Mouse (Mus musculus) liver, embryonic 16.5 days (tissue): ENCODE results near the gene Ube2i. TPM values are rescaled to one million over a fixed set of nuclear protein-coding genes. Genes with fewer than 3 reads are reported as not detected.
A peak's percentile ranks its signal among the peaks of the same experiment; 100 is the strongest.

Source experiments
- ATAC-seq: fragments of 200-750 bp; cut with Nextera tagmentation; 2 replicates; pipeline ENCODE4 v1.8.0; 2017; ENCODE audit warnings: low read depth, mild to moderate bottlenecking, moderate number of reproducible peaks, moderate library complexity
- H3K27ac ChIP-seq: fragments of 300-500 bp; sonication (generic); 2 replicates; pipeline ENCODE4 v1.5.1; 2014; ENCODE audit warnings: mild to moderate bottlenecking, low read length
- H3K27me3 ChIP-seq: fragments of 300-500 bp; sonication (generic); 2 replicates; pipeline ENCODE4 v1.6.1; 2014; ENCODE audit warnings: low read depth, low read length, mixed read lengths; ENCODE audit not compliant: control insufficient read depth, insufficient read depth
- H3K36me3 ChIP-seq: fragments of 300-500 bp; sonication (generic); 2 replicates; pipeline ENCODE4 v1.6.1; 2014; ENCODE audit warnings: mild to moderate bottlenecking; ENCODE audit not compliant: control insufficient read depth, insufficient read depth
- H3K4me1 ChIP-seq: fragments of 300-500 bp; sonication (generic); 2 replicates; pipeline ENCODE4 v1.6.1; 2014; ENCODE audit warnings: low read depth, low read length, mixed read lengths; ENCODE audit not compliant: control insufficient read depth
- H3K4me2 ChIP-seq: fragments of 300-500 bp; sonication (generic); 2 replicates; pipeline ENCODE4 v1.6.1; 2014; ENCODE audit warnings: low read depth, low read length, mixed read lengths
- H3K4me3 ChIP-seq: fragments of 300-500 bp; sonication (generic); 2 replicates; pipeline ENCODE4 v1.5.1; 2014; ENCODE audit warnings: low read depth, mild to moderate bottlenecking, low read length
- H3K9ac ChIP-seq: fragments of 300-500 bp; sonication (generic); 2 replicates; pipeline ENCODE4 v1.6.1; 2014; ENCODE audit warnings: low read depth, low read length
- H3K9me3 ChIP-seq: fragments of 300-500 bp; sonication (generic); replicated peaks from 2 replicates; pipeline ENCODE4 v1.6.1; 2016; ENCODE audit warnings: low read length; ENCODE audit not compliant: control insufficient read depth
- WGBS: fragments of 180-500 bp; shearing (Covaris S2); extraction: QIAGEN DNeasy Blood & Tissue Kit; methylation state at CpG from one replicate; pipeline ENCODE4 v1.1.7; 2014; ENCODE audit not compliant: insufficient replicate concordance; 5-methylcytosine and 5-hydroxymethylcytosine counted together
- polyA plus RNA-seq: library from polyadenylated mRNA; unstranded; fragments of >200 nt; fragmentation: Nextera tagmentation; extraction: Ambion mirVana; gene quantifications from 2 replicates; pipeline ENCODE4 v1.2.1, GENCODE M21; 2015

The Ube2i gene
- polyA plus RNA-seq, 1 experiment from 2014 or later: 205 TPM

DNA sequence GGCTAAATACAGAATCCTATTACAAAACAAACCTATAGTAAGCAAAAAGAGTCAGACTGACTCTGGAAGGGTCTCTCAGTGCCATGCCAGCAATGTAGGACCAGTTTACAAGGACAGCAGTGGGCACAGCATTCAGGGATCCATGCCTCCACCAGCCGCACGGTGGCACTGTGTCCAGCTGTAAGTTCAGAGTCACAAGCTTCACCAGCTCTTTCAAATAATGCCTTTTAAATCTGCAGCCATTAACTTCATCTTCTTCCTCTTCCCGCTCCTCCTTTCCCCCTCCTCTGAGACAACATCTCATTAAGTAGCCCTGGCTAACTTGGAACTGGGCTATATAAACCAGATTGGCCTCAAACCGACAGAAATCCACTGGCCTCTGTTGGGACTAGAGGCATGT, 14.4 kb upstream of the Ube2i start:
- ATAC-seq: no peak
- no peaks in the 10 kb centered on the region for H3K4me1 ChIP-seq
- no peak overlapping the region for H3K27ac ChIP-seq
- H3K4me2 ChIP-seq: no peak overlapping the region
- H3K9me3 ChIP-seq: no peaks in the 10 kb centered on the region
- 9% methylated on average over 4 of the region's 4 CpGs for WGBS
- no peaks in the 10 kb centered on the region for H3K36me3 ChIP-seq
- no peak overlapping the region for H3K9ac ChIP-seq
- no peak overlapping the region for H3K4me3 ChIP-seq
- H3K27me3 ChIP-seq: no peaks in the 10 kb centered on the region

DNA sequence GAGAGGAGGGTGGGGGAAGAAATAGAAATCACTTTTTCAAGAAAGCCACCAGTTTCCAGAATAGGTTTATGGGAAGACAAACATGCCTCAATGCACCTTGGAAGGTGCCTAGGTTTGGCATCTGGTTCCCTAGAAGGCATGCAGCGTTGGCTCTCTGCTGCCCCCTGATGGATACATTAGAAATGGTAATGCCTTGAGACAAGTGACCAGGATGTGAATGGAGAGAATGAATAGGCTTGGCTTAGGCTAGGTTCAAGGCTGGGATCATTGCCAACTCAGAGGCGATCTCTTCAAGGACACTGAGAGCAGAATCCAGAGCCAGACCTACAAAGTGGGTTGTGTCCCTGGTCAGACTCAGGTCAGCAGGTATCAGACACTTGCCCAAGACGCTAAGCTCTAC, 10.6 kb upstream of the Ube2i start:
- H3K27me3 ChIP-seq: no peaks in the 10 kb centered on the region
- no peak overlapping the region for H3K9ac ChIP-seq
- no peak overlapping the region for H3K27ac ChIP-seq
- H3K9me3 ChIP-seq: no peaks in the 10 kb centered on the region
- H3K4me3 ChIP-seq: no peak overlapping the region
- H3K4me1 ChIP-seq: peaks cover 6% of the 10 kb centered on the region
- no peak overlapping the region for H3K4me2 ChIP-seq
- no peaks in the 10 kb centered on the region for H3K36me3 ChIP-seq
- no peak for ATAC-seq
- WGBS: 21% methylated on average over 3 of the region's 3 CpGs

DNA sequence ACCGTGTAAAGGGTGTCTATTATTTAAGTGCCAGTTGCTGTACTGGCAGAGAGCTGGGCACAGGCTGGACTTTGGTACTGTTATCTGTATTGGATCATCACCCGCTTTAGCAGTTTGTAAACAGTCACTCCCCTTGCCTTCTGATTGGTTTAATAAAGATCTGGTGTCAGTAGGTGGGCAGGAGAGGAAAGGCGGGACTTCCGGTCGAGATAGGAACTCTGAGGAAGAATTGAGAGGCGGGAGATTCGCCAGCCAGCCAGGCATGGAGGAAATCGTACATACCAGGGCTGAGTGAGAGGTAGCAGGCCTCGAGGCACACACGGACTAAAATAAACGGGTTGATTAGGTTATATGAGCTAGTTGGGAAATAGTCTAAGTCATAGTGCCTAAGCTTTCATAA, 7.7 kb upstream of the Ube2i start:
- Histone ChIP-seq H3K4me2 (peak overlapping the region; percentile 46), H3K4me1 (peaks cover 6% of the 10 kb centered on the region), H3K9ac (no peak overlapping the region), H3K27me3 (no peaks in the 10 kb centered on the region), H3K27ac (no peak overlapping the region), H3K36me3 (no peaks in the 10 kb centered on the region), H3K4me3 (peak overlapping the region; percentile 18; the same call in 1 of the 2 replicates), H3K9me3 (no peaks in the 10 kb centered on the region)
- WGBS: 20% methylated on average over 11 of the region's 11 CpGs
- peak; percentile 92 for ATAC-seq

DNA sequence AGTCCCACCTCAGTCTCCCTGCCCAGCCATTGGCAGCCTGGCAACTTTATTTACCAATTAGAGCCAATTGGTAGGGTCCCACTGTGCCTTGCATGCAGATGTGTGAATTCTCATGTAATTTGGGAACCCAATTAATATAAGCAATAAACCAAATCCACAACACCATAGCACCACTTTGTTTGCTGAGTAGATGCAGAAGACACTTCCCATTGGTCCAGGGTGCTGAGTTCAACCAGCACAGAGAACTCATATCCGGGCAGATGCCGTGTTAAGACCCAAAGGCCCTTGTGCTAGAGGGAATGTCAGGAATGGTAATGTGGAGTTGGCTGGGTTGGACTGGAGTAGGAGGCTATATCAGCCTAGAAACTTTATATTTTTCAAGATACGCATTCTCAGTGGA, 1.4 kb upstream of the Ube2i start:
- Histone ChIP-seq H3K27me3 (no peaks in the 10 kb centered on the region), H3K9ac (no peak overlapping the region), H3K4me1 (peaks cover 24% of the 10 kb centered on the region), H3K4me3 (no peak overlapping the region), H3K9me3 (no peaks in the 10 kb centered on the region), H3K36me3 (no peaks in the 10 kb centered on the region), H3K27ac (no peak overlapping the region), H3K4me2 (no peak overlapping the region)
- ATAC-seq: no peak
- 82% methylated on average over 3 of the region's 3 CpGs for WGBS

DNA sequence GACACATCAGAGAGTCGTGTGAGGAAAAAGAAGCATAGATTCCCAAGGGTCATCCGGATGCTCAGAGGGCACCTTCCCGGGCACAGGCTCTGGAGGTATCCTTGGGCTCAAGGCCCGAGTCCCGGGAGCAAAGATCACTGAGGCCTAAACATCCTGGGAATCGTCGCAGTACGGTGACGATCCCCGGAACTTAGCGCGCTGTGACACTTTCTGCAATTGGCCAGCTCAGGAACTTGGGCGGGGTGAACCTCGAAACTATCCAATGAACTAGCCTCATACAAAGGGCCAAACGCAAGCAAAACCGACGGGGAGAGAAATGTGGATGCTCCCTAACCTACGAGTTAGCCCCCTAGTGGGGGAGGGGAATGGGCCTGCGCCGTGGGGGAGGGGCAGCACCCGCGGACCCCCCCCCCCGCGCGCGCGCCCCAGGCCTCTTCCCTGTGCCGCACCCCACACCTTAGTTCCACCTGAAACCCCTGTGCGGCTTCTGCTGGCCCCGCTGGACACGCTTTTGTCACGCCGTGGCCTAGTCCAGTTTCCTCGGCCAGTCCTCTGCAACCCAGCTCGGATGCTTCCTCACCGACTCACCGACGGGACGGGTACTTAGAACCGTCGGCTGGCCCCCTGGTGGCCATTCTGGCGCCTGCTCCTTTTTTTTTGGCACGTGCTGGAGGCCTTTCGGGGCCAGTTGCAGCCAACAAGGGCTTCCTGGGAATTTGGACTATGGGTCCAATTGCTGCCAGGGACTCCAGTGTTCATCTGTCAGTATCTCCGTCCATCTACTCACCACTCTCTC, 518 bp downstream of the Ube2i start:
- Histone ChIP-seq H3K9ac (peak overlapping the region; percentile 99), H3K4me3 (peak overlapping the region; percentile 97), H3K4me1 (peaks cover 35% of the 10 kb centered on the region), H3K27me3 (no peaks in the 10 kb centered on the region), H3K36me3 (peaks cover under 1% of the 10 kb centered on the region; the same call in 1 of the 2 replicates), H3K4me2 (peak overlapping the region; percentile 70), H3K9me3 (no peaks in the 10 kb centered on the region), H3K27ac (peak overlapping the region; percentile 97)
- peak; percentile 80 for ATAC-seq
- 1% methylated on average over 41 of the region's 45 CpGs for WGBS

DNA sequence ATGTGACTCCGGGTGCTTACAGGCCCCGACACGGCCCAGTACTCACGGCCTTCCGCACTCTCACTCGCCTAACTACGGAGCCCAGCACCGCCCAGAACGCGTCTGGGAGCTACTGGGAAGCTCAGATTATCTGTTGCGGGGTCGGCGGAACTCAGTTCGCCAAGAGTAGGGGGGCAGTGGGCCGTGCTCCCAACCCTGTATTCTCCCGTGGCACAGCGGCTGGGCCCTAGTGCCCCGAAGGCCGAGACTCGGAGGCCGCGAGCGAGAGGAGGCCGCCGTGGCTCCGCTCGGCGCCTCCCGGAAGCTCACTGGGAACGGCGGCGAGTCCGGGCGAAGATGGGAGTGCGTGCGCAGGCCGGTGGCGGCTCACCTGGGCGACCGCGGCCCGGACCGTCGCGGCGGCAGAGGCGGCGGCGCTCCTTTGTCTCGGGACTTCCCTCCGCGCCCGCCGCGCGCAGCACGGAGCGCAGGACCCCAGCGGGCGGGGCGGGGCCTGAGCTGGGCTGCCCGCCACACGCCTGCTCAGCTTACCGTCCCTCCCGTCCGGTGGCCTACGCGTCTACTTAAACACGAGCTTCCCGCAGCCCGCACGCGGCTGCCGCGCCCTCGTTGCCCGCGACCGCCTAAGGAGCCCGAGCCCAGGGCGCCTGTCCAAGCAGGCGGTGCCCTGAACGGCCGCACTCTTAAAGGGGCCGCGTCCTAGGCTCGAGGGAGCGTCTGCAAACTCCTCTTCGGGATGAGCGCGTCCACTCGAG, 1.3 kb downstream of the Ube2i start:
- Histone ChIP-seq H3K4me3 (peak overlapping the region; percentile 97), H3K4me1 (peaks cover 35% of the 10 kb centered on the region), H3K27ac (peak overlapping the region; percentile 97), H3K9me3 (no peaks in the 10 kb centered on the region), H3K4me2 (peak overlapping the region; percentile 70), H3K27me3 (no peaks in the 10 kb centered on the region), H3K36me3 (peaks cover 8% of the 10 kb centered on the region), H3K9ac (peak overlapping the region; percentile 99)
- ATAC-seq: peak; percentile 85
- 0% methylated on average over 88 of the region's 92 CpGs for WGBS

DNA sequence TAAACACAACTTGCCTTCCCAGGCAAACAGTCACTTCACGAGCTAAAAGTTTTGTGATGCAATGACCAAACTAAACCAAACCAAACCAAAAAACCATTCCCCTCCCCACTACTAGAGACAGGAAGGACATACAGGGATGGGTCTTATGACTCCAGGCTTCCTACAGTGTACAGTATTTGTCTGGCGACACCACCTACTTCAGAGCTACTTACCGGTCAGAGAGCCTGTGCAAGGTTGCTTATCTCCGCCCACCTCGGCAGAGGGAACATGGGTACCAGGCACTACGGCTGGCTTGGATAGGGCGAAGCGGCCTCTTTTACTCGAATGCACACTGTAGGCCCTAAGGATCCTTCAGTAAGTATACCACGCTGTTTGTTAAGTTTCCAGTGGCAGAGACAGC, 2.1 kb downstream of the Ube2i start:
- Histone ChIP-seq H3K27me3 (no peaks in the 10 kb centered on the region), H3K9ac (peak overlapping the region; percentile 99), H3K9me3 (no peaks in the 10 kb centered on the region), H3K4me2 (peak overlapping the region; percentile 70), H3K4me1 (peaks cover 35% of the 10 kb centered on the region), H3K4me3 (peak overlapping the region; percentile 97), H3K27ac (peak overlapping the region; percentile 97), H3K36me3 (peaks cover 16% of the 10 kb centered on the region)
- peak; percentile 19 for ATAC-seq
- under 1% methylated on average over 10 of the region's 10 CpGs for WGBS

DNA sequence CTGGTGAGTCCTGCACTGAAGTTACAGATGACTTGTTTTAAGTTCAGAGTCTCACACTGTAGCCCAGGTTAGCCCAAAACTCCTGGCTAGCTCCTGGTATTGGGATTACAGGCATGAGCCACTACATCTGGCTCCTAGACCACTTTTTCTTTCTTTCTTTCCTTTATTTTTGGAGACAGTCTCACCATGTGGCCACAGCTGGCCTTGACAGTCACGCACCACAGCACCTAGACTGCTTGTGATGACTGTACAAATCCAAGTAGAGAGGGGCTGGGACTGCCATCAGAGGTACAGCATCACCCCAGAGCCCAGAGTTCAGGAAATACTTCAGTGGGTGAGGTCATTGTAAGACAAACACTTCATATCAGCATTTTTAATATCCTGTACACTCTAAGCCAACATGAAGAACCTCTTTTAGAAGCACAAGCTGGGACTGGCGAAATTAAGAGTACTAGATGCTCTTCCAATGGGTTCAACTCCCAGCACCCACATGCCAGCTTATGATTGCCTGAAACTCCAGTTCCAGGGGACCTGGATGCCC, 3.6 kb downstream of the Ube2i start:
- H3K9ac ChIP-seq: no peak overlapping the region; the same call in 1 of the 2 replicates

DNA sequence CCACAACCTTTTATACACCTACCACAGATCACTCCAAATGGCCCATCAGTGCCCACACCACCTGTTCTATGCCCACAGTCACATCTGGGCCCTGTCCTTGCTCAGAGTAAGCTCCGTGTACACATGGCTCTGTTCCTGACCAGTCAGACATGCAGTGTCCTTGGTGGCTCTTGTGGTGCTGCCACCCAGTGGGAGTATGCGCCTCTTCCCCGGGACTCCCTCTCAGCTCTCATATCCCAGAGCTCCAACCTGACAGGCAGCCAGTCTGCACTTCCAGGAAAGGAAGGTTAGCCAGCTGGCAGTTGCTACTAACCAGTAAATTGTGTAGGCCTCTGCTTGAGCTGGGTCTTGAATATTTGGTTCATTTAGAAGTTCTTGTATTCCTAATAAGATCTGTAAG, 10.0 kb downstream of the Ube2i start:
- Histone ChIP-seq H3K4me1 (no peaks in the 10 kb centered on the region), H3K4me3 (no peak overlapping the region), H3K9me3 (no peaks in the 10 kb centered on the region), H3K27me3 (no peaks in the 10 kb centered on the region), H3K27ac (no peak overlapping the region), H3K9ac (no peak overlapping the region), H3K4me2 (no peak overlapping the region), H3K36me3 (peaks cover 60% of the 10 kb centered on the region)
- WGBS: 72% methylated on average over 3 of the region's 3 CpGs
- ATAC-seq: 0 out of 2 replicates have a peak, but pooled peaks have one; percentile 31

More for the DNA sequence above, 3.6 kb downstream of the Ube2i start:
- no peak overlapping the region for H3K27ac ChIP-seq
- no peaks in the 10 kb centered on the region for H3K27me3 ChIP-seq
- H3K4me2 ChIP-seq: peak overlapping the region; percentile 70
- ATAC-seq: no peak
- H3K4me1 ChIP-seq: peaks cover 35% of the 10 kb centered on the region
- 65% methylated on average over 2 of the region's 2 CpGs for WGBS
- no peak overlapping the region for H3K4me3 ChIP-seq
- peaks cover 30% of the 10 kb centered on the region for H3K36me3 ChIP-seq
- no peaks in the 10 kb centered on the region for H3K9me3 ChIP-seq
